Mouse (Mus musculus): ENCODE measurements at regions not wholly inside any gene's neighbourhood (a gene's known extent, or its start where the extent isn't known, plus 50 kb on each side); places are given as distances from the start of the nearest gene placed in this dataset.

- TF ChIP-seq CTCF (IDR thresholded peaks at IDR 0.05; ENCODE audit: low read depth): no peak
- TF ChIP-seq EP300 (IDR thresholded peaks at IDR 0.05; ENCODE audit: low read depth): no peak
Observed at GRCm38 (mm10) chr17:79503037-79503436, 108.6 kb upstream of the Rmdn2 start.
